Mouse (Mus musculus): ENCODE data around the gene Ccr1.

DNA sequence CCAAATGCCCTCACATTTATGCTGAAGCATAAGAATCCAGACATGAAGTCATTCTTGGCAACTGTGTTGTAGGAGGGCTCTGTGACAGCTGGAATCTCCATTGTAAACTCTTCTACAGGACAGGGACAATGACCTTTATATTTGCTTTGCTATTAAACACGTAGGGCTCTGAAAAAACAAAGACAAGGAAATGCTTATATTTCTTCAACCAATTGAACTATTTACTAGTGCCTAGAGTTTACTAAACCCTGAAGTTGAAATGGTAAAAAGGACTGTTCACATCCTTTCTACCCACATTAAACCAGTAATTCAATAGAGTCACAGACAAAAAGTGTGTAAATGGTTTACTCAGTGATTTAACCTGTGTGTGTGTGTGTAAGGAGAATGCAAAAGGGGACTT, 9.8 kb upstream of the Ccr1 start, which contains the start of gene Ccr1l1:
- TF ChIP-seq POLR2A (IDR thresholded peaks at IDR 0.05; ENCODE audit: borderline replicate concordance, extremely low read depth, low read depth, low read length) (no peak), CTCF (IDR thresholded peaks at IDR 0.05; ENCODE audit: insufficient read depth, low read length) (no peak)
